Mouse (Mus musculus) embryonic stem cell, embryonic (primary cell): ENCODE data around the gene Gm10112.

Experiments used
- CTCF ChIA-PET, 4 experiments: fragments of 300-600 bp in 2 of 4; fragments of 350-600 bp in 2 of 4; sonication (Branson Sonifier 250); formaldehyde crosslinking; loops; one replicate each; lab custom pipeline; 2022; ENCODE audit warnings: inconsistent platforms in 2 of 4; lab: Charles Lee
- POLR2A ChIA-PET, 4 experiments: fragments of 300-600 bp in 2 of 4; fragments of 350-600 bp in 2 of 4; sonication (Branson Sonifier 250); formaldehyde crosslinking; loops; one replicate each; lab custom pipeline; 2022; ENCODE audit warnings: antibody characterized with exemption in 4 of 4, inconsistent platforms in 1 of 4; lab: Charles Lee

The Gm10112 gene

DNA sequence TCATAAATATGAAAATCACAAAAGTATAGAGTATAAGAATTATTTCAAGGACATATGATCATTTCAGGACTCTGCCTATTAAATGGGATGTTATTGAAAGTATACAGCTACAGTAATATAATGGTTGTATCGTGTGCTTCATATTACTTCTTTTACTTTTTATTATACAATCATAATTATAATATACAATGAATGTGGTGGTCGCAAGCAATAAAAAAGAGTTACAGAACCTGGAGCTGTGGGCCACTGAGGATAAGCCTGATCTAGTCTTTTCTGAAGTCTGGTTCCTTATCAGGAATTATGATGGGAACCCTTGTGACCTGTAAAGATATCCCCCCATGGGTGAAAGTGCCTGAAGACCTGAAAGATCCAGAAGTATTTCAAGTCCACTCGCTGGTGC is at the start of gene Gm10112:
TSS of gene Gm10112 (plus strand) at position 301 of the 400 bp plus-strand sequence.
- POLR2A ChIA-PET, result no interaction called here
- CTCF ChIA-PET, result no interaction called here

DNA sequence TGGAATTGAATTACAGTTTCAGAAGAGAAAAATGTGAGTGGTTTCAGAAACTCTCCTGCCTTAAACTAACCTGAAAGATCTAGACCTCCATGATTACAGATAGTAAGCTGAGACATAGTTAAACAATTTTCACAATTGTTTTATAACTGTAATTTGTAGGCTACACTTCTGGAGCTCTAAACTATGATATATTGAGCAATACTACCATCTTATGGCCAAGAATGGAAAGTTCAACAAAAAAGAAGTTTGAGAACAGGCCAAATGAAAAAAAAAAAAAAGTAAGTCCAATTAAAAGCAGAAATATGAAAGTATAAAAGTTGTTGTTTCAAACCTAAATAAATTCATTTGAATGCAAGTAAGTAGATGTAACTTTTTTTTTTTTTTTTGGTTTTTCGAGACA is 21.4 kb downstream of the Gm10112 start:
- ChIA-PET CTCF (interaction anchor here in 1 of 4 experiments (0.7 kb wide), 1 partner anchor 209 kb away, joined by 4 read pairs; no protein-coding TSS in a partner anchor), POLR2A (no interaction called here)

GRCm38 (mm10) chrX:111196376-111196775 is 28.2 kb downstream of the Gm10112 start:
- ChIA-PET CTCF (interaction anchor here in 1 of 4 experiments (0.6 kb wide), 1 partner anchor 350 kb away, joined by 3 read pairs; no protein-coding TSS in a partner anchor), POLR2A (no interaction called here)

- POLR2A ChIA-PET, result no interaction called here
- CTCF ChIA-PET, result no interaction called here
These were observed 42.1 kb downstream of the Gm10112 start for GRCm38 (mm10) chrX:111210225-111210624.
